Mouse (Mus musculus) cerebellum, adult 18-20 months (tissue): ENCODE results near the gene Habp2.
A peak's percentile ranks its signal among the peaks of the same experiment; 100 is the strongest.
"Not testable (repeated sequence)": the region's sequence is repeated elsewhere in the genome, so short reads cannot be mapped to it uniquely, and the experiment has no call there.

Experiments
- DNase-seq, 2 experiments: peaks; one replicate each; pipeline ENCODE4 v3.0.0; 2021

Habp2 gene

DNA sequence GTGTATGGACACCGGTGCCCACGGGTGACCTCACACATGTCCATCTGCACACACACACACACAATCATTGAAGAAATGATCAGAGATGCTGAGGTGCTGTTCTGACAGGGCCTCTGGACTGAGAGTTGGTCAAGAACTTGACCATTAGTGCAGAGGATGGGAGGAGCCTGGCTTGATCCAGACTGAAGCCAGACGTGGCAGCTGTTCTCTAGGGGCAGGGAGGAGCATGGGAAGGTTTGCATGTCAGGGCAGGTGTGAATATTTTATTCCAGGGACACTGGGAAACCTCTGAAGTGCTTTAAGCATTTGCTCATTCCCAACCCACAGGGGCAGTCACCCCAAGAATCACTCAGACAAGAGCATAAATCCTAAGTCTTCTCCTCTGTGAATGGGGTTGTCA lies 10.3 kb downstream of the Habp2 start:
- no peak for DNase-seq

DNA sequence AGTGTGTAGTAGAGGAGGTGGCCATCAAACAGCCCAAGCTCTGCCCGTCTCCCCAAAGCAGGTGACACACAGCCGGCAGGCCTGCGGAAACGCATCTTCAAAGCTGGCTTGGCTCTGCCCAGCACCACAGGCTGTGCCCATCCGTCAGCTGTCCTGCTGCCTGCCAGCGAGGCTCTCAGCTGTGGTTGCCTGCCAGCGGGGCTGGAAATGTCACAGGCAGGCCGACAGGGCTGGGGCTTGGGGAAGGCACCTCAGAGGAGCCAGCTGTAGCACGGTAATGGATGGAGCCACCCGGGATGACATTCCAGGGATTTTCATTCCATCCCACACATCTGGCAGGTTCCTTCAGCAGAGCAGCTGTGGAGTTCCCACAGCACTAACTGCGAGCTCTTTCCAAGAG lies 13.9 kb downstream of the Habp2 start:
- peak in 1 of 2 experiments; percentile 11 for DNase-seq

DNA sequence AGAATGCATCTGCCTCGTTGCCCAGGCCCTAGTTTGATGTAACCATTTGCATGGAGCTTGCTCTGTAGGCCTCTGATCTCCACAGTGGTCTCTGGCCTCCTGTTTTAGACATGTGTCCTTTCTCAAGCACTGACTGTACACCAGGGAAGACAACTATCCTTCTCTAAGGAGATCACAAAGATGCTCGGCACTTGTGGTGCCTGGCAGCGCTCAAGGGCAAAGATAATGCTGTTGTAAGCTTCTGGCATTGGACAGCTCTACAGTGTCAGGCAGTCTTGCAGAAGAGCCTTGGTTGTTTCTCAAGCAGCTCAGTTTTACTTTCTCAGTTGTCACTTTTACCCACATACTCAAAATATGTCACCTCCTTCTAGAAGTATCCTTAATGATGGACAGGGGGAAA lies 29.6 kb downstream of the Habp2 start:
- DNase-seq, result no peak

- no peak for DNase-seq
These were observed 32.3 kb downstream of the Habp2 start for GRCm38 (mm10) chr19:56319219-56319618.

GRCm38 (mm10) chr19:56319629-56320028 lies 32.7 kb downstream of the Habp2 start:
- no peak for DNase-seq

- no peak for DNase-seq
These were observed 33.4 kb downstream of the Habp2 start for GRCm38 (mm10) chr19:56320186-56320860.

GRCm38 (mm10) chr19:56321303-56321920 lies 34.5 kb downstream of the Habp2 start:
- DNase-seq, result no peak

GRCm38 (mm10) chr19:56325676-56326075 lies 38.7 kb downstream of the Habp2 start:
- DNase-seq, result no peak

GRCm38 (mm10) chr19:56326243-56326855 lies 39.4 kb downstream of the Habp2 start:
- DNase-seq, result no peak

- no peak for DNase-seq
These were observed 49.4 kb downstream of the Habp2 start for GRCm38 (mm10) chr19:56336321-56336720.

DNA sequence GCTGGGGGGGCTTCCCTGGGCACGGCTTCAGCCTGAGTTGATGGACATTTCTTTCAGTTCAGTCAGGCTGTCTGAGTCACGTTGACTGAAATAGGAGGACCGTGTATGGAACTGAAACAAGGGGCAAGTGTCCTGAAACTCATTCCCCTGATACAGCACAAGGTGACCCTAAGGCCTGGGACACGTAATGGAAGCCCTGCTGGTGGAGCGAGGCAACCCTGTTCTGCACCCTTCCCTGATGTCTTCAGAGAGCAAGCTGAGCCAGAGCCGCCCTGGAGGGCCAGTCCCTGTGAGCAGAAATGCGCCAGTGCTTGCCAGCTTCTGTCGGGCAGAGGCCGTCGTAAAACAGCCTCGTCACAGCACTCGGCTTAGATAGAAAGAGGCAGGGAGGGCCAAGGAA lies 49.9 kb downstream of the Habp2 start:
- DNase-seq, result no peak

- DNase-seq, result peak; percentile 26 to 43
These were observed 55.1 kb downstream of the Habp2 start for GRCm38 (mm10) chr19:56342006-56342405.

DNA sequence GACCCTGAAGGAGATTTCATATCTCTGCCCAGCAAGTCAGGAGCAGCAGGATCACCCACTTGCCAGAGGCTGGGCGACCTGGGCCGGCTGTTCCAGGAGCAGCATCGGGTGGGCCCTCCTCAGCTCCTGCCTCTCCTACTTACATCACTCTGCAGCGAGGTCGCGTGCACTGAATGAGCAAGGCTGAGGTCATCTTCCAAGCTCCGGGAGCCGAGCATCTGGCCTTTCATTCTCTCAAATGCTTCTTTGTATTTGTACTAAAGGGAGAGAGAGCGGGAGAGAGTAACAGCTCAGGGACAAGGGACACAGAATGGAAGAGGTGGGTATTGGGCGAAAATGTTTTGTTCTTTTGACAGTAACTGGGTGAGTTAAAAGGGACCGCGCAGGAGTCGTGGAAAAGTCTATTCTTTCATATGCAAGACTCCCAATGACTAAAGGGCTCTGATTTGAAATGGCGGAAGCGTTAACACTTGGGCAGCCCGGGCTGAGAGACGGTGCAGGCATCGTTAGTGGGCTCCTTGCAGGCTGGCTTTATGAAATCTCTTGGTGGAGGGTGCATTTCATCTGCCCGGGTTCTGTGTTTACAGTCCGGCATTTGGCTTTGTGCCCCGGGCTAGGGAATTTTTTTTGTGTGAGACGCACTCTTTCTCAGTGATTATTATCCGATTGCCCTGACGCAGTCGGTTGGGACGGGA lies 57.1 kb downstream of the Habp2 start:
- peak in 1 of 2 experiments; percentile 6 for DNase-seq

GRCm38 (mm10) chr19:56346016-56346415 lies 59.1 kb downstream of the Habp2 start:
- peak in 1 of 2 experiments; percentile 11 for DNase-seq

- no peak for DNase-seq
These were observed 59.8 kb downstream of the Habp2 start for GRCm38 (mm10) chr19:56346750-56347149.

DNA sequence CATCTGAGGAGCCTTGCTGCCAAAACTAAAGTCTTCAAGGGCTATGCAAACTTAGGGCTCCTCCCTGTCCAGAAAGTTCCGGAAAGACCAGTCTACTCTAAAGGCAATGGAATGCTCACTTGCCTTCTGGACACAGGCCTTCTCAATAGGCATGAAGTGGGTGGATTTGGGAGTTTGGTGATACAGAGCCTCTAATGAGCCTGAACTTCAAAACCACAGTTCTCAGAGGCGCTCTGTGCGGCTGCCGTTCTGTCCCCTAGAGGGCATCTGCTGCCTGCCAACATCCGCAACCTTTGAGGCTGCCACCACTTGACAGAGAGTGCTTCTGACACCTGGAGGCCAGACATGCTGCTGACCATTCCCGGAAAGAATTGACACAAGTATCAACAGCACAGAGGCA lies 62.4 kb downstream of the Habp2 start:
- no peak for DNase-seq

DNA sequence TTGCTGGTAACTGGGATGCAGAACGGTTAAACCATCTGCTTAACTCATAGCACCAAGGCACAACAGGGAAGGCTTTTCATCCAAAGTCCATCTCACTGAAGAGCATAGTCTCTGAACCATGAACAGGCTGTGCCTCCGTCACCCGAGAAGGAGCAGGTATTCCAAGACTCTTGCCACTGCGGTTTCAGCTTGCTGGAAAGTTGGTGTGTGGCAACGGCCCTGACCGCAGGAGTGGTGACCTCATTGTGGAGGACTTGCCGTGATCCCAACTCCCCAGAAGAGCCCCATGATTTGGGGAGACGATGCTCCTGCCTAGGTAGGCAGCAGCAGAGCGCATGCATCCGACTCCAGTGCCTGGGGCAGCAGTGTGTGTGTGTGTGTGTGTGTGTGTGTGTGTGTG lies 66.8 kb downstream of the Habp2 start:
- DNase-seq, result no peak

- no peak for DNase-seq
These were observed 68.3 kb downstream of the Habp2 start for GRCm38 (mm10) chr19:56355201-56355600.

- DNase-seq, result peak; percentile 15 to 25
These were observed 69.8 kb downstream of the Habp2 start for GRCm38 (mm10) chr19:56356480-56357373.

- not testable (repeated sequence) for DNase-seq
These were observed 70.4 kb downstream of the Habp2 start for GRCm38 (mm10) chr19:56357374-56357708.

GRCm38 (mm10) chr19:56358890-56359289 lies 72.0 kb downstream of the Habp2 start:
- DNase-seq, result no peak

DNA sequence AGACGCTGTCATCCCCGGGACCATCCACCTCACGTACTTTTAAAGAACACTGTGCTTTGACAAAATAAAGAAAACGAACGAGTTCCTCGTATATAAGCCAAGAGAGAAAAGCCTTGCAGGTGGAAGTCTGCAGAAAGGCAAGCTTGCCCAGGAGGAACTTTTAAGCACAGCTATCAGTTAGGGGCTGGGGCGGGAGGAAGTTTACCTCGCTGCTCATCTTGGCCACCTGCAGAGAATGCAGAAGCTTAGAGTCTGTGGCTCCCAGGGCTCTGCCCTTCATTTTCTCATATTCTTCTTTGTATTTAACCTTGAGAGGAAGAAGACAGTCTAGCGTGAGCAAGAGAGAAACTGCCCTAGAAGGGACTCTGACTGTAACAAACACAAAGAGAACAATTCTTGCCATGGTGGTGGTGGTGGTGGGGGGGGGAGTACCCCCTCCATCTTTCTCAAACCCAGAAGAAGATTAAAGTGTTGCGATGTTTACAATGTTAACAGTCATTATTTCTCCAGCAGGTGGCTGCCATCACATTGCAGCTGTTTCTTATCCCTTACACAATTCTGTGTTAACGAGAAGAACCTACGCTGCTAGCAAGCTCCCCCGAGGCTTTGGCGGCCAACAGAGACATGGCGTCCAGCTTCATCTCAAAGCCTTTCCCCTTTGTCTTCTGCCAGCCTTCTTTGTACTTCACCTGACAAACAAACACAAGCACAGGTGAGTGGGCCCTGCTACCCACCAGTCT lies 77.0 kb downstream of the Habp2 start:
- no peak for DNase-seq
